Mouse (Mus musculus) CD4-positive, CD25-positive, alpha-beta regulatory T cell, adult 2 months (primary cell): Measurements from ENCODE around the gene Rpusd2.
"Not testable (repeated sequence)": the region's sequence is repeated elsewhere in the genome, so short reads cannot be mapped to it uniquely, and the experiment has no call there.

Source experiments
- DNase-seq: peaks from one replicate; pipeline ENCODE4 v3.0.0-alpha.2; 2012; ENCODE audit warnings: low read depth, low spot score

Rpusd2 gene

GRCm38 (mm10) chr2:119034656-119035396 lies at the start of gene Rpusd2:
Rpusd2 (plus strand) TSS chr2:119034790.
- peak; percentile 96 for DNase-seq

- DNase-seq, result no peak
Observed at GRCm38 (mm10) chr2:118995490-118995889, 39.1 kb upstream of the Rpusd2 start.

- DNase-seq, result no peak
Observed at GRCm38 (mm10) chr2:118995919-118996797, 38.4 kb upstream of the Rpusd2 start.

GRCm38 (mm10) chr2:118996798-118997105 lies 37.8 kb upstream of the Rpusd2 start:
- no peak for DNase-seq

GRCm38 (mm10) chr2:118998115-118998866 lies 36.3 kb upstream of the Rpusd2 start:
- DNase-seq, result no peak

- no peak for DNase-seq
Observed at GRCm38 (mm10) chr2:118999025-118999639, 35.5 kb upstream of the Rpusd2 start.

GRCm38 (mm10) chr2:119006886-119007285 lies 27.7 kb upstream of the Rpusd2 start:
- DNase-seq, result no peak

- no peak for DNase-seq
Observed at GRCm38 (mm10) chr2:119009376-119009775, 25.2 kb upstream of the Rpusd2 start.

GRCm38 (mm10) chr2:119014989-119015388 lies 19.6 kb upstream of the Rpusd2 start:
- peak; percentile 23 for DNase-seq

GRCm38 (mm10) chr2:119015604-119016180 lies 18.9 kb upstream of the Rpusd2 start:
- DNase-seq, result peak; percentile 25

- not testable (repeated sequence) for DNase-seq
Observed at GRCm38 (mm10) chr2:119016312-119016711, 18.3 kb upstream of the Rpusd2 start.

- DNase-seq, result peak; percentile 28
Observed at GRCm38 (mm10) chr2:119017647-119018046, 16.9 kb upstream of the Rpusd2 start.

GRCm38 (mm10) chr2:119018391-119019122 lies 16.0 kb upstream of the Rpusd2 start:
- no peak for DNase-seq

- DNase-seq, result no peak
Observed at GRCm38 (mm10) chr2:119019131-119019530, 15.5 kb upstream of the Rpusd2 start.

GRCm38 (mm10) chr2:119019538-119019937 lies 15.1 kb upstream of the Rpusd2 start:
- no peak for DNase-seq

GRCm38 (mm10) chr2:119023154-119023660 lies 11.4 kb upstream of the Rpusd2 start:
- DNase-seq, result no peak

- DNase-seq, result peak; percentile 61
Observed at GRCm38 (mm10) chr2:119024536-119025238, 9.9 kb upstream of the Rpusd2 start.

- no peak for DNase-seq
Observed at GRCm38 (mm10) chr2:119025239-119025616, 9.4 kb upstream of the Rpusd2 start.

GRCm38 (mm10) chr2:119026951-119027350 lies 7.6 kb upstream of the Rpusd2 start:
- DNase-seq, result no peak
